Mouse (Mus musculus): ENCODE measurements around the gene Wdr62. TPM values are rescaled to one million over a fixed set of nuclear protein-coding genes. Genes with fewer than 3 reads are reported as not detected.
A peak's percentile ranks its signal among the peaks of the same experiment; 100 is the strongest.
"Not testable (repeated sequence)": the region's sequence is repeated elsewhere in the genome, so short reads cannot be mapped to it uniquely, and the experiment has no call there.

The Wdr62 gene
- polyA plus RNA-seq, 1 experiment, result 27.0 TPM

DNA sequence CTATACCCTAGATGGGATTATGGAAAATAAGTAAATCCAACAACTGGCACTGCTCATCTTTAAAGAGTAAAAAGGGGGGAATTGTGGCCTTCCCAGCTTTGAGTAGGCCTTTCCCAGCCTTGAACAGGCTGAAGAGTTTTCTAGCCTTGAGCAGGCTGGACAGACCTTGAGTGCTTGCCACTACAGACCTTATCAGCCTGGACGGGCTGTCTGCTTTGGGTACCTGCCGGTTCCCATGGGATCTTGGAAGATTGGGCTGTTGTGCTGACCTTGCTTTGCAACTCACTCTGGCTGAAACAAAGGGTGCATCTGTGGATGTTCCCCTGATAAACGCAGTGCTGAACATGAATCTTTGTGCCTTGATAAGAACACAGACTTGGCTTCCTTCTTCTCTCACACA lies 66.3 kb downstream of the Wdr62 start:
- no peak overlapping the region for H3K27ac ChIP-seq (ENCODE audit: insufficient read depth, low read length)
- H3K36me3 ChIP-seq (ENCODE audit: control insufficient read depth, insufficient read depth, low read length, poor library complexity, severe bottlenecking), result no peaks in the 10 kb centered on the region
- TF ChIP-seq CTCF (IDR thresholded peaks at IDR 0.05; ENCODE audit: low read depth, low read length), result no peak
- TF ChIP-seq EP300 (IDR thresholded peaks at IDR 0.05; ENCODE audit: insufficient read depth, low read depth, low read length), result no peak
- TF ChIP-seq POLR2A (IDR thresholded peaks at IDR 0.05; ENCODE audit: insufficient read depth, low read length), result no peak
- no peak overlapping the region for H3K4me3 ChIP-seq (ENCODE audit: low read depth, low read length)
- no peaks in the 10 kb centered on the region for H3K27me3 ChIP-seq (ENCODE audit: control insufficient read depth, insufficient read depth, low read length, poor library complexity, severe bottlenecking)
- no peak overlapping the region for H3K9ac ChIP-seq (ENCODE audit: low read depth, poor library complexity, severe bottlenecking)
- peaks cover 28% of the 10 kb centered on the region for H3K9me3 ChIP-seq (replicated peaks; ENCODE audit: control insufficient read depth, insufficient read depth, low read length, poor library complexity, severe bottlenecking)
- H3K4me1 ChIP-seq (ENCODE audit: control insufficient read depth, insufficient read depth, low read length), result no peaks in the 10 kb centered on the region

DNA sequence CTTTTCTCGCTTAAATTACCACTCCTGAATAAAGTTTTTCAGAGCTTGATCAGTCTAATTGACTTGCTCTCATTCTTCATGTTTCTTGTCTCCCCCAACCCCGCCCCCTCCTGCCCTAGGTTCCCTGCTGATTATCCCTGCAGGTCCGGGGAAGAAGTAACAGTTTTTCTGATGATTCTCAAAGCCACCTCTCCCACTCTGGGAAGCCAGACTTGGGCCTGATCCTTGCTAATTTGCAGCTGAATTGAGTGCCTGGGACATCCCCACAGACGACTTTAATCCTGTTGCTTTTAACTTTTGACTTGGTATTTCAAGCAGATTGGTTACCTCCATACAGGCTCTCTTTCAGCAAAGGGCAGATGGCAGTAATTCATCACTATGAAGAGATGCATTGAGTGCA lies 69.2 kb downstream of the Wdr62 start:
- Histone ChIP-seq H3K27me3 (ENCODE audit: control insufficient read depth, insufficient read depth, low read length, poor library complexity, severe bottlenecking) (no peaks in the 10 kb centered on the region), H3K27ac (ENCODE audit: insufficient read depth, low read length) (no peak overlapping the region), H3K36me3 (ENCODE audit: control insufficient read depth, insufficient read depth, low read length, poor library complexity, severe bottlenecking) (no peaks in the 10 kb centered on the region), H3K4me1 (ENCODE audit: control insufficient read depth, insufficient read depth, low read length) (no peaks in the 10 kb centered on the region), H3K9me3 (replicated peaks; ENCODE audit: control insufficient read depth, insufficient read depth, low read length, poor library complexity, severe bottlenecking) (peaks cover 28% of the 10 kb centered on the region), H3K9ac (ENCODE audit: low read depth, poor library complexity, severe bottlenecking) (no peak overlapping the region), H3K4me3 (ENCODE audit: low read depth, low read length) (no peak overlapping the region)
- no peak for TF ChIP-seq POLR2A (IDR thresholded peaks at IDR 0.05; ENCODE audit: insufficient read depth, low read length)
- TF ChIP-seq CTCF (IDR thresholded peaks at IDR 0.05; ENCODE audit: low read depth, low read length), result no peak
- TF ChIP-seq EP300 (IDR thresholded peaks at IDR 0.05; ENCODE audit: insufficient read depth, low read depth, low read length), result no peak

DNA sequence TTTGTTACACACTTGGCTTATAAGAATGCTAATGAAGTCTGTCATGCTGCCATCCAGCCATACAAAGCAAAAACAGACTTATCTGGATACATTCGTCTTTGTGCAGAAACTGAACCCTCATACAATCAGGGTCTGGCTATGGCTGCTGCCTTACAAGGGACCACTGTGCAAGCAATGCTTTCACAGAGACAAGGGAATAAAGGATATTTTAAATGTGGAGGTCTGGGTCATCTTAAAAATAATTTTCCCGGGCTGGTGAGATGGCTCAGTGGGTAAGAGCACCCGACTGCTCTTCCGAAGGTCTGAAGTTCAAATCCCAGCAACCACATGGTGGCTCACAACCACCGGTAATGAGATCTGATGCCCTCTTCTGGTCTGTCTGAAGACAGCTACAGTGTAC lies 73.9 kb downstream of the Wdr62 start:
- not testable (repeated sequence) for H3K27ac ChIP-seq (ENCODE audit: insufficient read depth, low read length); H3K27me3 ChIP-seq (ENCODE audit: control insufficient read depth, insufficient read depth, low read length, poor library complexity, severe bottlenecking); H3K4me3 ChIP-seq (ENCODE audit: low read depth, low read length); H3K9ac ChIP-seq (ENCODE audit: low read depth, poor library complexity, severe bottlenecking); H3K4me1 ChIP-seq (ENCODE audit: control insufficient read depth, insufficient read depth, low read length); H3K9me3 ChIP-seq (replicated peaks; ENCODE audit: control insufficient read depth, insufficient read depth, low read length, poor library complexity, severe bottlenecking); H3K36me3 ChIP-seq (ENCODE audit: control insufficient read depth, insufficient read depth, low read length, poor library complexity, severe bottlenecking)

DNA sequence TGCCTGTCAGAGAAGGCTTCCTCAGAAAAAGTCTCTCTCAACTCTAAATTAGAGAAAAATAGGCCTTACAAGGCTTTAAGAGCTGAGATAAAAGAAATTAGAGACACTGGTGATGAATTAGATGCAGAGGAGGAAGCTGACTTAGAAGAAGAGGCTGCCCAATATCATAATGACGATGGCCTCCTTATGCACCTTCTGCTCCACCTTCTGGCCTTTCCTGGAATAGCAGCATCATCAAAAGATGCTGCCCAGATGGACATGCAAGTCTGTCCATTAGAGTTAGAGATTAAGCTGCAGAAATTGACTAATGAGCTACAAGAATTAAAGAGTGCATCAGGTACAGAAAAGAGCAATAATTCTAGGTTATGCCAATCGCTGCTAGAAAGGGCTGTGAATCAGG lies 74.8 kb downstream of the Wdr62 start:
- no peaks in the 10 kb centered on the region for H3K27me3 ChIP-seq (ENCODE audit: control insufficient read depth, insufficient read depth, low read length, poor library complexity, severe bottlenecking)
- no peak overlapping the region for H3K27ac ChIP-seq (ENCODE audit: insufficient read depth, low read length)
- peaks cover 7% of the 10 kb centered on the region for H3K4me1 ChIP-seq (ENCODE audit: control insufficient read depth, insufficient read depth, low read length)
- no peak overlapping the region for H3K9ac ChIP-seq (ENCODE audit: low read depth, poor library complexity, severe bottlenecking)
- TF ChIP-seq POLR2A (IDR thresholded peaks at IDR 0.05; ENCODE audit: insufficient read depth, low read length) (no peak), EP300 (IDR thresholded peaks at IDR 0.05; ENCODE audit: insufficient read depth, low read depth, low read length) (no peak), CTCF (IDR thresholded peaks at IDR 0.05; ENCODE audit: low read depth, low read length) (peak; percentile 44)
- H3K9me3 ChIP-seq (replicated peaks; ENCODE audit: control insufficient read depth, insufficient read depth, low read length, poor library complexity, severe bottlenecking), result no peaks in the 10 kb centered on the region
- H3K4me3 ChIP-seq (ENCODE audit: low read depth, low read length), result no peak overlapping the region
- no peaks in the 10 kb centered on the region for H3K36me3 ChIP-seq (ENCODE audit: control insufficient read depth, insufficient read depth, low read length, poor library complexity, severe bottlenecking)

DNA sequence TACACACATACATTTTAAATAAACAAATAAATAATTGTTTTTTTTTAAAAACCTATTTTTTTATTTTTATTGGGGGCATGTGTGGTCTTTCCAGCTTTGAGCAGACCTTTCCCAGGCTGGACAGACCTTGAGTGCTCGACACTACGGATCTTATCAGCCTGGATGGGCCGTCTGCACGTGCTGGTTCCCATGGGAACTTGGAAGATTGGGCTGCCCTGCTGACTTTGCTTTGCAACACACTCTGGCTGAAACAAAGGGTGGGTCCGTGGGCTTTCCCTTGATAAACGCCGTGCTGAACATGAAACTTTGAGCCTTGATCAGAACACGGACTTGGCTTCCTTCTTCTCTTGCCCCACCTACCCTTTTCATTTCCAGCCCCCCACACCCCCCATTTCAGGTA lies 75.8 kb downstream of the Wdr62 start:
- no peak overlapping the region for H3K4me3 ChIP-seq (ENCODE audit: low read depth, low read length)
- peaks cover 7% of the 10 kb centered on the region for H3K4me1 ChIP-seq (ENCODE audit: control insufficient read depth, insufficient read depth, low read length)
- peak overlapping the region; percentile 0; the same call in 1 of the 2 replicates for H3K9ac ChIP-seq (ENCODE audit: low read depth, poor library complexity, severe bottlenecking)
- TF ChIP-seq CTCF (IDR thresholded peaks at IDR 0.05; ENCODE audit: low read depth, low read length) (no peak), EP300 (IDR thresholded peaks at IDR 0.05; ENCODE audit: insufficient read depth, low read depth, low read length) (no peak), POLR2A (IDR thresholded peaks at IDR 0.05; ENCODE audit: insufficient read depth, low read length) (no peak)
- no peaks in the 10 kb centered on the region for H3K27me3 ChIP-seq (ENCODE audit: control insufficient read depth, insufficient read depth, low read length, poor library complexity, severe bottlenecking)
- no peaks in the 10 kb centered on the region for H3K9me3 ChIP-seq (replicated peaks; ENCODE audit: control insufficient read depth, insufficient read depth, low read length, poor library complexity, severe bottlenecking)
- no peaks in the 10 kb centered on the region for H3K36me3 ChIP-seq (ENCODE audit: control insufficient read depth, insufficient read depth, low read length, poor library complexity, severe bottlenecking)
- no peak overlapping the region for H3K27ac ChIP-seq (ENCODE audit: insufficient read depth, low read length)

DNA sequence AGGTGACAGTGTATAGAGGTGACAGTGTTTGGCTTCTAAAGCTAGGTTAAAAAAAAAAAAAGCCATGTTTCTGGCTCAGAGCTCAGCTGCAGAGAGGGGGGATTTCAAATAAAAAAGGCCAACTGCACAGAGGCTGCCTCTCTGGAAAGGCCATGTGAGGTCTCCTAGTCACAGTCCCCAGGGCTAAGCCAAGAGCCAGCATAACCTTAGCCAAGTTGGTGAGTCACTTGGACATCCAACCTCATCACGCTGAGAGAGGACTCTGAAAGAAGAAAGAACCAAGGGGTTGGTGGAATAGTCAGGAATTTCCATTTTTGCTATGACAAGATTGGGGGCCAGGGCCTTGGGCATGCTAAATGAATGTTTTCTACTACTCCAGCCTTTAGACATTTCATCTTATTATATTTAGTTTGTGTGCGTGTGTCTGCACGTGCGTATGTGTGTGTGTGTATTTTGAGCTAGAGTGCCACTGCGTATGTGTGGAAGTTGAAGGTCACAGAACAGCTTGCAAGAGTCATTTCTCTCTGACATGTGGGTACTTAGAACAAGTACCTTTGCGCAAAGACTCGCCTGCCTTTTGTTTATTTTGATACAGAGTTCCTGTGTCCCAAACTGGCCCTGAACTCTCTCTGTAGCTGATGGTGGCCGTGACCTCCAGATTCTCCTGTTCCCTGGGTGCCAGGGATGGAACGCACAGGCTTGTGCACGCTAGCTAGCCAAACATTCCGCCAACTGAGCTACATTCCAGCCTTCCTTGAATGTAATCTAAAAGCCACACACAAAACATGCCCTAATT lies 77.1 kb downstream of the Wdr62 start:
- Histone ChIP-seq H3K27me3 (ENCODE audit: control insufficient read depth, insufficient read depth, low read length, poor library complexity, severe bottlenecking) (no peaks in the 10 kb centered on the region), H3K36me3 (ENCODE audit: control insufficient read depth, insufficient read depth, low read length, poor library complexity, severe bottlenecking) (no peaks in the 10 kb centered on the region), H3K27ac (ENCODE audit: insufficient read depth, low read length) (no peak overlapping the region), H3K4me3 (ENCODE audit: low read depth, low read length) (no peak overlapping the region), H3K9ac (ENCODE audit: low read depth, poor library complexity, severe bottlenecking) (no peak overlapping the region), H3K4me1 (ENCODE audit: control insufficient read depth, insufficient read depth, low read length) (peaks cover 7% of the 10 kb centered on the region), H3K9me3 (replicated peaks; ENCODE audit: control insufficient read depth, insufficient read depth, low read length, poor library complexity, severe bottlenecking) (no peaks in the 10 kb centered on the region)
- TF ChIP-seq CTCF (IDR thresholded peaks at IDR 0.05; ENCODE audit: low read depth, low read length), result no peak
- TF ChIP-seq POLR2A (IDR thresholded peaks at IDR 0.05; ENCODE audit: insufficient read depth, low read length), result no peak
- no peak for TF ChIP-seq EP300 (IDR thresholded peaks at IDR 0.05; ENCODE audit: insufficient read depth, low read depth, low read length)

DNA sequence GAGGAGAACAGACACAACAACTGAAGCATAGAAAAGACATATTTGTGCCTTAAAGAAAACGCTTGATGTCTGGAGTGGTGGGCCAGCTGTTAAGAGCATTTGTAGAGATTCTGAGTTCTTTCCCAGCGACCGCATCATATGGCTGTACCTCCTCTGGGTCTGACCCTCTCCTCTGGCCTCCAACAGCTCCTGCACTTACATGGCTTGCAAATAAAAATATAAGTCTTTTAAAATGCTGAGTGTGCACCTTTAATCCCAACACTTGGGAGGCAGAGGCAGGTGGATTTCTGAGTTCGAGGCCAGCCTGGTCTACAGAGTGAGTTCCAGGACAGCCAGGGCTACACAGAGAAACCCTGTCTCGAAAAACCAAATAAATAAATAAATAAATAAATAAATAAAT lies 79.6 kb downstream of the Wdr62 start:
- not testable (repeated sequence) for H3K4me3 ChIP-seq (ENCODE audit: low read depth, low read length); H3K4me1 ChIP-seq (ENCODE audit: control insufficient read depth, insufficient read depth, low read length); H3K9me3 ChIP-seq (replicated peaks; ENCODE audit: control insufficient read depth, insufficient read depth, low read length, poor library complexity, severe bottlenecking); H3K27me3 ChIP-seq (ENCODE audit: control insufficient read depth, insufficient read depth, low read length, poor library complexity, severe bottlenecking); H3K36me3 ChIP-seq (ENCODE audit: control insufficient read depth, insufficient read depth, low read length, poor library complexity, severe bottlenecking)
- H3K9ac ChIP-seq (ENCODE audit: low read depth, poor library complexity, severe bottlenecking), result peak overlapping the region; percentile 4
- peak overlapping the region; percentile 88; the same call in 1 of the 2 replicates for H3K27ac ChIP-seq (ENCODE audit: insufficient read depth, low read length)

Data from ES-Bruce4 (cell line).